Mouse (Mus musculus): ENCODE measurements around the gene Lipt1. TPM values are rescaled to one million over a fixed set of nuclear protein-coding genes. Genes with fewer than 3 reads are reported as not detected.

Gene Lipt1
- polyA plus RNA-seq, 1 experiment from 2014 or later: 6.6 TPM

DNA sequence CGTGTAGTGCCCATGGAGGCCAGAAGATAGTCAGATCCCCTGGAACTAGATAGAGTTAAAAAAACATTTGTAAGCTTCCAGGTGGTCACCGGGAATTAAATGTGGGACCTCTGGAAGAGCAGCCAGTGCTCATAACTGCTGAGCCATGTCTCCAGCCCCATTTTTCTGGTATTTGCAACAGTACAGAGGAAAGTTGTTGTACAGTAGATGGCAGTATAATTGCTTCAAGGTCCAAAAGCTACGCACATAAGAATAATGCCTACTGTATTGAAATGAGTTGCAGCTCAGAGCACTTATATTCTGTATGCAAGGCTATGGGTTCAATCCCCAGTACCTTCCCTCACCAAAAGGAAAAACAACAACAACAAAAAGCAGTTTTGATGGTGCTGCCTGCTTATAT is 19.9 kb downstream of the Lipt1 start:
- Histone ChIP-seq H3K9ac (replicated peaks; ENCODE audit: low read depth) (0 out of 2 replicates have a peak overlapping the region, but pooled peaks have one; percentile 3), H3K4me1 (ENCODE audit: insufficient read depth, low read depth, low read length) (no peaks in the 10 kb centered on the region; the same call in 1 of the 2 replicates), H3K27me3 (replicated peaks; ENCODE audit: insufficient read depth, low read length) (no peaks in the 10 kb centered on the region), H3K27ac (ENCODE audit: low read length) (no peak overlapping the region), H3K4me2 (replicated peaks; ENCODE audit: low read depth, low read length) (peak overlapping the region; percentile 68), H3K36me3 (ENCODE audit: insufficient read depth, low read length) (peaks cover 10% of the 10 kb centered on the region; the same call in 1 of the 2 replicates), H3K9me3 (ENCODE audit: low read length) (no peaks in the 10 kb centered on the region), H3K4me3 (ENCODE audit: low read depth, low read length) (no peak overlapping the region; the same call in 1 of the 2 replicates)
- TF ChIP-seq EP300 (IDR thresholded peaks at IDR 0.05) (no peak), CTCF (IDR thresholded peaks at IDR 0.05) (peak; percentile 53)
- ATAC-seq (no peak), DNase-seq (ENCODE audit: low spot score) (peak; percentile 41)
- WGBS: 53% methylated on average over 3 of the region's 3 CpGs

DNA sequence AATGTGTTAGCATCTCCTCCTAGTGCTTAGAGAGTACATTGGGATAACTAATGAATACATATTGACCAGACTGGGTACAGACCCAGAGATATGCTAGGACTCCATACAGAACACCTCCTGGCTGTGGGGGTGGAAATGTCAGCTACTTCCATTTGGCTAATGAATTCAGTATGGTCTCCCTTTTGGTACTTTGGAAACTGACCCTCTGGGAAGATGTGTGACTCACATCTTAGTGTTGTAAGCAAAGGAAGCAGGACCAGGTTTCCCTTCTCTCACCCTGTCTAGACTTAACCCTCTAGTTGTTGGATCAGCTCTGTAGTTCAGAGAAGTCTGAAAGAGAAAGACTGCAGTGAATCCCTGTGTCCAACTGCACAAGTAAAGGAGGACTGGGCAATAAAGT is 23.1 kb downstream of the Lipt1 start:
- DNase-seq (ENCODE audit: low spot score) (no peak), ATAC-seq (no peak)
- Histone ChIP-seq H3K9ac (replicated peaks; ENCODE audit: low read depth) (no peak overlapping the region), H3K4me1 (ENCODE audit: insufficient read depth, low read depth, low read length) (no peaks in the 10 kb centered on the region; the same call in 1 of the 2 replicates), H3K27ac (ENCODE audit: low read length) (no peak overlapping the region), H3K27me3 (replicated peaks; ENCODE audit: insufficient read depth, low read length) (no peaks in the 10 kb centered on the region), H3K36me3 (ENCODE audit: insufficient read depth, low read length) (peaks cover 27% of the 10 kb centered on the region), H3K4me3 (ENCODE audit: low read depth, low read length) (no peak overlapping the region), H3K4me2 (replicated peaks; ENCODE audit: low read depth, low read length) (no peak overlapping the region), H3K9me3 (ENCODE audit: low read length) (no peaks in the 10 kb centered on the region)
- no peak for TF ChIP-seq CTCF (IDR thresholded peaks at IDR 0.05)
- no peak for TF ChIP-seq EP300 (IDR thresholded peaks at IDR 0.05)

DNA sequence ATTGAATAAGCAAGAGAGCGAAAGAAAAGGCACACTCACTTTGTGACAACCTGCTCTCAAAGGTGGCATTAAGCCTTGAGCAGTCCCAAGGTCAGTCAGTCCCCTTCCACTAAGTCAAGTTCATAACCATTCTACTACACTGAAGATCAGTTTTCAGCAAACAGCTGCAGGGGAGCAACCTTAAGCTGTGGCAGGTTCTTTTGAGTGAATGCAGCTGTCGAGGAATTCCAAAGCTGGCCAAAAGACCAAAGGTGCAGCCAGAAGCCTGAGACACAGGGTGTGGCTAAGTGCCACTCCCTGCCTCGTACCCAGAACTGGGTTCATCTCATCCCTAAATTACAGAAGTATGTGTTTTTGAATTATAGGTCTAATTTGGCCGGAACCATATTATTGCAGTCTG is 28.3 kb downstream of the Lipt1 start:
- no peak overlapping the region for H3K27ac ChIP-seq (ENCODE audit: low read length)
- H3K9me3 ChIP-seq (ENCODE audit: low read length): no peaks in the 10 kb centered on the region
- H3K4me3 ChIP-seq (ENCODE audit: low read depth, low read length): no peak overlapping the region
- WGBS: 77% methylated on average over 4 of the region's 4 CpGs
- H3K4me1 ChIP-seq (ENCODE audit: insufficient read depth, low read depth, low read length): no peaks in the 10 kb centered on the region
- no peaks in the 10 kb centered on the region for H3K27me3 ChIP-seq (replicated peaks; ENCODE audit: insufficient read depth, low read length)
- DNase-seq (ENCODE audit: low spot score) (no peak), ATAC-seq (no peak)
- no peak overlapping the region for H3K4me2 ChIP-seq (replicated peaks; ENCODE audit: low read depth, low read length)
- peaks cover 29% of the 10 kb centered on the region for H3K36me3 ChIP-seq (ENCODE audit: insufficient read depth, low read length)
- no peak overlapping the region for H3K9ac ChIP-seq (replicated peaks; ENCODE audit: low read depth)
- TF ChIP-seq EP300 (IDR thresholded peaks at IDR 0.05) (no peak), CTCF (IDR thresholded peaks at IDR 0.05) (no peak)

DNA sequence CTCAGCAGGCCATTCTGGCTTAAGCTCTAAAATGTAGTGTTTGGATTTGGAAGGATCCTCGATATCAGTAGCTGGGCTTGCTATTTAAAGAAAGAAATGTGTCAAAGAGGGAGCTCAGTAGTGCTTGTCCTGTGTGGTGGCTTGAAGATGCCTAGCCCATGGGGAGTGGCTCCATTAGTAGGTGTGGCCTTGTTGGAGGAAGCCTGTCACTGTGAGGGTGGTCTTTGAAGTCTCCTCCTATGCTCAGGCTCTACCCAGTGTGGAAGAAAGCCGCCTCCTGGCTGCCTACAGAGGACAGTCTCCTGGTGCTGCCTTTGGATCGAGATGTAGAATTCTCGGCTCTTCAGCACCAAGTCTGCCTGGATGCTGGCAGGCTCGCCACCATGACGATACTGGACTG is 28.8 kb downstream of the Lipt1 start:
- H3K9me3 ChIP-seq (ENCODE audit: low read length): no peaks in the 10 kb centered on the region
- H3K27ac ChIP-seq (ENCODE audit: low read length): no peak overlapping the region
- WGBS: 45% methylated on average over 6 of the region's 6 CpGs
- H3K4me2 ChIP-seq (replicated peaks; ENCODE audit: low read depth, low read length): no peak overlapping the region
- TF ChIP-seq EP300 (IDR thresholded peaks at IDR 0.05): no peak
- TF ChIP-seq CTCF (IDR thresholded peaks at IDR 0.05): no peak
- H3K36me3 ChIP-seq (ENCODE audit: insufficient read depth, low read length): peaks cover 29% of the 10 kb centered on the region
- H3K4me3 ChIP-seq (ENCODE audit: low read depth, low read length): no peak overlapping the region
- no peak overlapping the region for H3K9ac ChIP-seq (replicated peaks; ENCODE audit: low read depth)
- no peak for DNase-seq (ENCODE audit: low spot score)
- H3K27me3 ChIP-seq (replicated peaks; ENCODE audit: insufficient read depth, low read length): no peaks in the 10 kb centered on the region
- H3K4me1 ChIP-seq (ENCODE audit: insufficient read depth, low read depth, low read length): no peaks in the 10 kb centered on the region
- no peak for ATAC-seq

DNA sequence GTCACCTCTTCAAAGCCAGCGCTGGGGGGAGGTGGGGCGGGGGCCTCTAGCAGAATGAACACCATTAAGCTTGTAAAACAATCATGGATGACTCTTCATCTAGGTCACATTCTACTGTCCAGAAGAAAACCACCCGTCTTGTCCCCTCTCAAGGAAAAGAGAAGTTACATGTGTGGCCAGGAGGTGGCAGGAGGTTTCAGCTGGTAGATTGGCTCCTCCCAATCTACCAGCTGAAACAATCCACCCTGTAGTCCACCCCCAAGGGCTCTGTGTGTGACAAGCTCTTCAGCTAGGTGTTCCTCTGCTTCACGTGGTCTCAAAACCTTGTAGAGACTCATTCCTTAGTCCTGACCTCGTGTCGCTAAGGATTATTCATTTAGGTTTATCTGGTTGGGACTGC is 31.6 kb downstream of the Lipt1 start:
- H3K4me1 ChIP-seq (ENCODE audit: insufficient read depth, low read depth, low read length): no peaks in the 10 kb centered on the region
- no peaks in the 10 kb centered on the region for H3K27me3 ChIP-seq (replicated peaks; ENCODE audit: insufficient read depth, low read length)
- H3K27ac ChIP-seq (ENCODE audit: low read length): no peak overlapping the region
- DNase-seq (ENCODE audit: low spot score): peak; percentile 84
- H3K36me3 ChIP-seq (ENCODE audit: insufficient read depth, low read length): peaks cover 7% of the 10 kb centered on the region
- ATAC-seq: peak; percentile 76
- no peak for TF ChIP-seq EP300 (IDR thresholded peaks at IDR 0.05)
- TF ChIP-seq CTCF (IDR thresholded peaks at IDR 0.05): peak; percentile 66
- H3K9me3 ChIP-seq (ENCODE audit: low read length): no peaks in the 10 kb centered on the region
- H3K4me2 ChIP-seq (replicated peaks; ENCODE audit: low read depth, low read length): no peak overlapping the region
- H3K4me3 ChIP-seq (ENCODE audit: low read depth, low read length): no peak overlapping the region
- 32% methylated on average over 6 of the region's 6 CpGs for WGBS
- H3K9ac ChIP-seq (replicated peaks; ENCODE audit: low read depth): no peak overlapping the region

DNA sequence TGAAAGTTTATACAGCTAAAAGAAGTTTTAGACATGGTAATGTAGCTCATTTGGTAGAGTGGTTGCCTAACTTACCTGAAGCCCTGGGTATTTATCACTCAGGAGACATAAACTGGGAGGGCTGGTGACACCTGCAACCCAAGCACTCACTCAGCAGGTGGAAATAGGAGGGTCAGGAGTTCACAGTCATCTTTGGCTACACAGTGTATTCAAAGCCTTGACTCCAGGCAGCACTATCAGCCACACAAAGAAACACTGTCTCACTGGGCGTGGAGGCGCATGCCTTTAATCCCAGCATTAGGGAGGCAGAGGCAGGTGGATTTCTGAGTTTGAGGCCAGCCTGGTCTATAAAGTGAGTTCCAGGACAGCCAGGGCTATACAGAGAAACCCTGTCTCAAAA is 41.2 kb downstream of the Lipt1 start:
- H3K36me3 ChIP-seq (ENCODE audit: insufficient read depth, low read length): no peaks in the 10 kb centered on the region

DNA sequence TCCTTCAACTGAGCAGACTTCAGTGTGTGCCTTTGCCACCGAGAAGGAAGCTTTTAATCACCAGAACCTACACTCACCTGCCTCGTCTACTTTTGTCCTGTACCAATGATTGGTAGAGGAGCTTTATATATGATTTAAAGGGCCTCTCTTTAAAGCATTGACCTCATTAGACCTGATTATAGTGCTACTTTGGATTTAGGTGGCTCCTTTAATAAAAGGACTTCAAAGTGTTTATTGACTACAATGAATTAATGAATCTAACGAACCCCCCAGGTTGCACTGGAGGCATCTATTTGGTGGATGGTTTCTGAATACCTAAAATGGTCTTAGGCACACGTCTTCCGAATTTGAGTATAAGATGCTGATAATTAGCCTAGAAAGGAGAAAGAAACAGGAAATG is 44.9 kb downstream of the Lipt1 start, which contains the start of gene Lyg2:
Lyg2 (minus strand) TSS at position 101 of the 400 bp plus-strand sequence.
- Histone ChIP-seq H3K9ac (replicated peaks; ENCODE audit: low read depth) (no peak within 1 kb of the TSS), H3K4me1 (ENCODE audit: insufficient read depth, low read depth, low read length) (no peaks in the 10 kb centered on the region), H3K9me3 (ENCODE audit: low read length) (no peaks in the 10 kb centered on the region), H3K27me3 (replicated peaks; ENCODE audit: insufficient read depth, low read length) (no peaks in the 10 kb centered on the region), H3K27ac (ENCODE audit: low read length) (no peak within 1 kb of the TSS), H3K36me3 (ENCODE audit: insufficient read depth, low read length) (no peaks in the 10 kb centered on the region), H3K4me3 (ENCODE audit: low read depth, low read length) (no peak within 1 kb of the TSS), H3K4me2 (replicated peaks; ENCODE audit: low read depth, low read length) (no peak within 1 kb of the TSS)
- TF ChIP-seq EP300 (IDR thresholded peaks at IDR 0.05): no peak
- TF ChIP-seq CTCF (IDR thresholded peaks at IDR 0.05): no peak
- no peak for ATAC-seq
- DNase-seq (ENCODE audit: low spot score): no peak
- WGBS: 71% methylated on average over 5 of the region's 5 CpGs

More for the DNA sequence above, 41.2 kb downstream of the Lipt1 start:
- TF ChIP-seq CTCF (IDR thresholded peaks at IDR 0.05): no peak
- TF ChIP-seq EP300 (IDR thresholded peaks at IDR 0.05): no peak
- no peak overlapping the region for H3K9ac ChIP-seq (replicated peaks; ENCODE audit: low read depth)
- no peaks in the 10 kb centered on the region for H3K27me3 ChIP-seq (replicated peaks; ENCODE audit: insufficient read depth, low read length)
- DNase-seq (ENCODE audit: low spot score): no peak
- no peak overlapping the region for H3K4me2 ChIP-seq (replicated peaks; ENCODE audit: low read depth, low read length)
- no peak overlapping the region for H3K4me3 ChIP-seq (ENCODE audit: low read depth, low read length)
- H3K4me1 ChIP-seq (ENCODE audit: insufficient read depth, low read depth, low read length): no peaks in the 10 kb centered on the region
- H3K27ac ChIP-seq (ENCODE audit: low read length): no peak overlapping the region
- no peak for ATAC-seq
- 66% methylated on average over 2 of the region's 2 CpGs for WGBS
- no peaks in the 10 kb centered on the region for H3K9me3 ChIP-seq (ENCODE audit: low read length)

Measured in lung, postnatal 0 days (tissue).